Mouse (Mus musculus) lung, embryonic 16.5 days (tissue): ENCODE data around the gene Creb3. TPM values are rescaled to one million over a fixed set of nuclear protein-coding genes. Genes with fewer than 3 reads are reported as not detected.
A peak's percentile ranks its signal among the peaks of the same experiment; 100 is the strongest.
"Not testable (repeated sequence)": the region's sequence is repeated elsewhere in the genome, so short reads cannot be mapped to it uniquely, and the experiment has no call there.

ENCODE experiments used
- ATAC-seq: fragments of 200-750 bp; cut with Nextera tagmentation; 2 replicates; pipeline ENCODE4 v1.8.0; 2017; ENCODE audit warnings: low read depth, mild to moderate bottlenecking, moderate library complexity
- H3K27ac ChIP-seq: fragments of 300-500 bp; sonication (generic); 2 replicates; pipeline ENCODE4 v1.5.1; 2014; ENCODE audit warnings: mild to moderate bottlenecking, control low read depth, low read length
- H3K27me3 ChIP-seq: fragments of 300-500 bp; sonication (generic); 2 replicates; pipeline ENCODE4 v1.6.1; 2014; ENCODE audit warnings: low read depth, low read length, mixed read lengths; ENCODE audit not compliant: control insufficient read depth, insufficient read depth
- H3K36me3 ChIP-seq: fragments of 300-500 bp; sonication (generic); 2 replicates; pipeline ENCODE4 v1.6.1; 2014; ENCODE audit warnings: low read length; ENCODE audit not compliant: control insufficient read depth, insufficient read depth
- H3K4me1 ChIP-seq: fragments of 300-500 bp; sonication (generic); replicated peaks from 2 replicates; pipeline ENCODE4 v1.6.1; 2014; ENCODE audit warnings: low read length, mixed read lengths; ENCODE audit not compliant: control insufficient read depth, insufficient read depth
- H3K4me2 ChIP-seq: fragments of 300-500 bp; sonication (generic); 2 replicates; pipeline ENCODE4 v1.6.1; 2014; ENCODE audit warnings: low read depth, low read length, control low read depth
- H3K4me3 ChIP-seq: fragments of 300-500 bp; sonication (generic); 2 replicates; pipeline ENCODE4 v1.5.1; 2014; ENCODE audit warnings: mild to moderate bottlenecking, low read length, control low read depth
- H3K9ac ChIP-seq: fragments of 300-500 bp; sonication (generic); 2 replicates; pipeline ENCODE4 v1.6.1; 2014; ENCODE audit warnings: low read length, control low read depth
- H3K9me3 ChIP-seq: fragments of 300-500 bp; sonication (generic); 2 replicates; pipeline ENCODE4 v1.6.1; 2016; ENCODE audit warnings: low read length; ENCODE audit not compliant: control insufficient read depth
- WGBS: fragments of 180-500 bp; shearing (Covaris S2); extraction: QIAGEN DNeasy Blood & Tissue Kit; methylation state at CpG from one replicate; pipeline ENCODE4 v1.1.7; 2014; 5-methylcytosine and 5-hydroxymethylcytosine counted together
- polyA plus RNA-seq: library from polyadenylated mRNA; unstranded; fragments of >200 nt; fragmentation: Nextera tagmentation; extraction: Ambion mirVana; gene quantifications from 2 replicates; pipeline ENCODE4 v1.2.1, GENCODE M21; 2015

Gene Creb3
- polyA plus RNA-seq, 1 experiment from 2014 or later: 69.5 TPM

- Histone ChIP-seq H3K27me3 (no peaks in the 10 kb centered on the region), H3K4me3 (no peak overlapping the region), H3K4me2 (no peak overlapping the region), H3K4me1 (no peaks in the 10 kb centered on the region), H3K27ac (no peak overlapping the region), H3K9ac (no peak overlapping the region), H3K36me3 (peaks cover 20% of the 10 kb centered on the region), H3K9me3 (no peaks in the 10 kb centered on the region)
- 63% methylated on average over 8 of the region's 8 CpGs for WGBS
- 0 out of 2 replicates have a peak, but pooled peaks have one; percentile 11 for ATAC-seq
Observed at GRCm38 (mm10) chr4:43586411-43586810, 24.3 kb downstream of the Creb3 start.

GRCm38 (mm10) chr4:43587681-43588080 is 25.5 kb downstream of the Creb3 start:
- Histone ChIP-seq H3K4me2 (no peak overlapping the region), H3K36me3 (peaks cover 11% of the 10 kb centered on the region), H3K4me1 (no peaks in the 10 kb centered on the region), H3K27ac (no peak overlapping the region), H3K27me3 (no peaks in the 10 kb centered on the region), H3K9ac (no peak overlapping the region), H3K4me3 (no peak overlapping the region), H3K9me3 (no peaks in the 10 kb centered on the region)
- 44% methylated on average over 7 of the region's 7 CpGs for WGBS
- ATAC-seq: no peak

- Histone ChIP-seq H3K9ac (no peak overlapping the region), H3K4me3 (no peak overlapping the region), H3K4me1 (no peaks in the 10 kb centered on the region), H3K27ac (no peak overlapping the region), H3K9me3 (no peaks in the 10 kb centered on the region), H3K4me2 (no peak overlapping the region), H3K27me3 (no peaks in the 10 kb centered on the region), H3K36me3 (no peaks in the 10 kb centered on the region)
- WGBS: 49% methylated on average over 5 of the region's 5 CpGs
- no peak for ATAC-seq
Observed at GRCm38 (mm10) chr4:43591543-43591942, 29.4 kb downstream of the Creb3 start.

GRCm38 (mm10) chr4:43591961-43592360 is 29.8 kb downstream of the Creb3 start:
- H3K9ac ChIP-seq: no peak overlapping the region
- ATAC-seq: no peak
- H3K4me3 ChIP-seq: no peak overlapping the region
- 69% methylated on average over 3 of the region's 3 CpGs for WGBS
- no peak overlapping the region for H3K27ac ChIP-seq
- H3K36me3 ChIP-seq: no peaks in the 10 kb centered on the region
- H3K4me2 ChIP-seq: no peak overlapping the region
- no peaks in the 10 kb centered on the region for H3K4me1 ChIP-seq
- H3K27me3 ChIP-seq: no peaks in the 10 kb centered on the region
- no peaks in the 10 kb centered on the region for H3K9me3 ChIP-seq

- no peak overlapping the region for H3K4me2 ChIP-seq
- H3K27me3 ChIP-seq: no peaks in the 10 kb centered on the region
- no peak overlapping the region for H3K9ac ChIP-seq
- no peak overlapping the region for H3K4me3 ChIP-seq
- H3K4me1 ChIP-seq: no peaks in the 10 kb centered on the region
- ATAC-seq: no peak
- H3K27ac ChIP-seq: no peak overlapping the region
- no peaks in the 10 kb centered on the region for H3K9me3 ChIP-seq
- WGBS: 44% methylated on average over 3 of the region's 3 CpGs
- H3K36me3 ChIP-seq: no peaks in the 10 kb centered on the region
Observed at GRCm38 (mm10) chr4:43593453-43593852, 31.3 kb downstream of the Creb3 start.

- not testable (repeated sequence) for ATAC-seq, H3K27me3 ChIP-seq, H3K9me3 ChIP-seq, H3K4me2 ChIP-seq, H3K36me3 ChIP-seq, H3K4me1 ChIP-seq, H3K27ac ChIP-seq, H3K9ac ChIP-seq, H3K4me3 ChIP-seq
- WGBS: 73% methylated on average over 2 of the region's 2 CpGs
Observed at GRCm38 (mm10) chr4:43596597-43596996, 34.5 kb downstream of the Creb3 start.

GRCm38 (mm10) chr4:43598200-43598599 is 36.1 kb downstream of the Creb3 start:
- no peaks in the 10 kb centered on the region; the same call in 1 of the 2 replicates for H3K27me3 ChIP-seq
- no peak overlapping the region for H3K27ac ChIP-seq
- H3K9me3 ChIP-seq: no peaks in the 10 kb centered on the region
- H3K4me3 ChIP-seq: no peak overlapping the region
- ATAC-seq: no peak
- H3K4me1 ChIP-seq: no peaks in the 10 kb centered on the region
- H3K9ac ChIP-seq: no peak overlapping the region
- no peak overlapping the region for H3K4me2 ChIP-seq
- 73% methylated on average over 4 of the region's 4 CpGs for WGBS
- no peaks in the 10 kb centered on the region for H3K36me3 ChIP-seq

- H3K27ac ChIP-seq: no peak overlapping the region
- ATAC-seq: no peak
- H3K4me3 ChIP-seq: no peak overlapping the region
- no peak overlapping the region for H3K4me2 ChIP-seq
- H3K9ac ChIP-seq: no peak overlapping the region
- no peaks in the 10 kb centered on the region for H3K4me1 ChIP-seq
- H3K36me3 ChIP-seq: no peaks in the 10 kb centered on the region
- WGBS: 73% methylated on average over 7 of the region's 7 CpGs
- no peaks in the 10 kb centered on the region; the same call in 1 of the 2 replicates for H3K27me3 ChIP-seq
- H3K9me3 ChIP-seq: no peaks in the 10 kb centered on the region
Observed at GRCm38 (mm10) chr4:43598650-43599380, 36.7 kb downstream of the Creb3 start.

GRCm38 (mm10) chr4:43600195-43600934 is 38.2 kb downstream of the Creb3 start:
- Histone ChIP-seq H3K27me3 (no peaks in the 10 kb centered on the region; the same call in 1 of the 2 replicates), H3K4me3 (no peak overlapping the region), H3K4me2 (no peak overlapping the region), H3K9ac (no peak overlapping the region), H3K9me3 (no peaks in the 10 kb centered on the region), H3K27ac (no peak overlapping the region), H3K4me1 (no peaks in the 10 kb centered on the region), H3K36me3 (no peaks in the 10 kb centered on the region)
- ATAC-seq: no peak
- 66% methylated on average over 9 of the region's 9 CpGs for WGBS
